Mouse (Mus musculus): ENCODE measurements around the gene 1700018F24Rik. TPM values are rescaled to one million over a fixed set of nuclear protein-coding genes. Genes with fewer than 3 reads are reported as not detected.
"Not testable (repeated sequence)": the region's sequence is repeated elsewhere in the genome, so short reads cannot be mapped to it uniquely, and the experiment has no call there.

The 1700018F24Rik gene
- polyA plus RNA-seq, 1 experiment = not detected

DNA sequence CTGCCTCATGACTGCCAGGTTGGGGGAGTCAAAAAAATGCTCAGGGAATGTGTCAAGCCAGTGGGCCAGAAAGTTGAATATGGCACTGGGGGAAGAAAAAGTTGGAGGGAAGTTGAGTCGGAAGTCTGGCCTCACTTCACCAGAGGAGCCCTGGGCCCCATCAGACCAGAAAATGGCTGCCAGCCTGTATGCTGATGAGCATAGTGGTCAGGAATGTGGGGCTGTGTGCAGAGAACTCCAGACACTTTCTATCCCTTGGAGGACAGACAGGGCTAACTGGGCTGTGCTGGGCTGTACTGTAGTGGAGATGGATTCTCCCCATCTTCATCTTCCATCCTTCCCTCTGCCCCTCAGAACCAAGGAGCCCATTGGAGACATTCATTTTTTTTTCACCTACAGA is 12.3 kb upstream of the 1700018F24Rik start:
- not testable (repeated sequence) for H3K27ac ChIP-seq (ENCODE audit: insufficient read depth, low read depth, low read length); H3K36me3 ChIP-seq (ENCODE audit: control insufficient read depth, insufficient read depth, low read length); H3K4me3 ChIP-seq (ENCODE audit: low read depth, low read length); H3K4me1 ChIP-seq (ENCODE audit: control insufficient read depth, insufficient read depth, insufficient read length, low read length); H3K27me3 ChIP-seq (ENCODE audit: control insufficient read depth, insufficient read depth, low read length)
- WGBS = 92% methylated on average over 1 of the region's 1 CpGs

DNA sequence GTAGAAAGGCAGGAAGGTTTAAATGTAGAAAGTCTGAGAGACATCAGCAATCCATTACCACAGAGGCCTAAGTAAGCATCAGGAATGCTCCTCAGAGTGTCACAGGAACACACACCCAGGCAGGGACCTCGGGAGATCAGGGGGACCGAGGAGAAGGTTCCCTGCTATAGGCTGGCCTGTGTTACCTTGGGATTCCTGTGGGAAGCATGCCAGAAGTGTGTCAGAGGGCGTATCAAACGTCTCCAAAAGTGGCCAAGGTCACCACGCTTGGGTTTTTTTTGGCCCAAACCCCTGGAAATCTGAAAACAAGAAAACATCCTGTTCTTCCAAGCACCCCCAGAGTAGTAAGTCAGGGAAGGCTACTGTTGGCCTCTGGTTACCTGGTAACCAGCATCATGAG is 10.4 kb upstream of the 1700018F24Rik start, which contains the start of gene Gm4871:
Gm4871 (minus strand) TSS at position 364 of the 400 bp plus-strand sequence.
- H3K4me3 ChIP-seq (ENCODE audit: low read depth, low read length); H3K27me3 ChIP-seq (ENCODE audit: control insufficient read depth, insufficient read depth, low read length); H3K36me3 ChIP-seq (ENCODE audit: control insufficient read depth, insufficient read depth, low read length); H3K4me1 ChIP-seq (ENCODE audit: control insufficient read depth, insufficient read depth, insufficient read length, low read length); H3K27ac ChIP-seq (ENCODE audit: insufficient read depth, low read depth, low read length): not testable (repeated sequence)
- WGBS = 42% methylated on average over 5 of the region's 5 CpGs

DNA sequence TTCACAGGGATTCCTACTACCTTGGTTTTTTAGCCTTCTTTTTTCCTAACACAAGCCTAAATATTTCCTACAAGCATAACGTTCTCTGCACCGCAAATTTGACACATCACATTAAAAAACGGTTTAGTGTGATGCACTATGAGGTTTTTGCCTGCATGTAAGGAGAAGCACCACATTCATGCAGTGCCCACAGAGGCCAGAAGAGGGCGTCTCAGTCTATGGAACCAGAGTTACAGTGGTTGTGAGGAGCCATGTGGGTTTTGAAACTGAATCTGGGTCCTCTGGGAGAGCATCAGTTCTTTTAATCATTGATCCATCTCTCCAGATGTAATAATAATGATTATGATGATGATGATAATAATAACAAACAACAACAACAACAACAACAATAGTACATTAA is 1.2 kb upstream of the 1700018F24Rik start:
- Histone ChIP-seq H3K27me3 (ENCODE audit: control insufficient read depth, insufficient read depth, low read length) (no peaks in the 10 kb centered on the region), H3K4me3 (ENCODE audit: low read depth, low read length) (no peak overlapping the region), H3K36me3 (ENCODE audit: control insufficient read depth, insufficient read depth, low read length) (no peaks in the 10 kb centered on the region), H3K4me1 (ENCODE audit: control insufficient read depth, insufficient read depth, insufficient read length, low read length) (no peaks in the 10 kb centered on the region), H3K27ac (ENCODE audit: insufficient read depth, low read depth, low read length) (no peak overlapping the region)
- TF ChIP-seq CTCF (IDR thresholded peaks at IDR 0.05; ENCODE audit: extremely low read depth, insufficient read length, insufficient replicate concordance, low read depth, low read length) (peak; percentile 24; the same call in 1 of the 2 replicates), POLR2A (IDR thresholded peaks at IDR 0.05; ENCODE audit: low read depth, low read length) (no peak)
- 48% methylated on average over 4 of the region's 4 CpGs for WGBS

DNA sequence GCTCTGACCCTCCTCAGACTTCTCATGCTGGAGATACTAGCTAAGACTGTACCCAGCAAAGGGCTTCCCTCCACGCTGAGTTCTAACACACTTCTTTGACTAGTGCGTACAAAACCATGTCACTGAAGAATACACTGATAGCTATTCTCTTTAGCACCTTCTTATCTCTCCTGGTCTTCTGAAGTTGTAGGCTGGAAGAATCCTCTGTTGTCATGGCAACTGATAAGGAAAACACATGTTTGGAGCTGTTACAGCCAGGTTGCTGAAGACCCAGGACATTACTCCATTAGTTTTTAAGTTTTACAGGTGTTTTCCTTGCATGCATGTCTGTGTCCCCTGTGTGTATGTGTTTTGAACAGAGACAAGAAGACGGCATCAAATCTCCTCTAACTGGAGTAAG is 11.4 kb downstream of the 1700018F24Rik start:
- WGBS = 53% methylated on average over 3 of the region's 3 CpGs
- not testable (repeated sequence) for H3K4me1 ChIP-seq (ENCODE audit: control insufficient read depth, insufficient read depth, insufficient read length, low read length)

DNA sequence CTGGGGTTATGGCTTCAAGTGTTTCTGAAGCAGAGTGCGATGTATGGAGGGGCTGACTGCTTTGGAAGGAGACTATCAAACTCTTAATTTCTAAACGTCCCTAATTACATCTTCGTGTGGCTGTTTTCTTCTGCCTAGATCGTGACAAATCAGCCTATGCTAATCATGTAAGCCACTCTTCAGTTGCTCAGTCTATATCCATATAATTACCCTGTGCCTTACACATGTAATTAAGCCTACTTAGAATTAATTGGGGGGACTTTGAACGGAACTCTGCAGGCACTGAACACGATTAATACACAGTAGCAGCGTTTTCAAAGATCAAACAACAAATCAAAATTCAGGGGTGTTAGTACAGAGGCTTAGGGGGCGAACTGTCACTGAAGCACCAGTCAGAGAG is 15.1 kb downstream of the 1700018F24Rik start:
- 77% methylated on average over 8 of the region's 8 CpGs for WGBS

More for the DNA sequence above, 11.4 kb downstream of the 1700018F24Rik start:
- H3K36me3 ChIP-seq (ENCODE audit: control insufficient read depth, insufficient read depth, low read length); H3K4me3 ChIP-seq (ENCODE audit: low read depth, low read length); H3K27ac ChIP-seq (ENCODE audit: insufficient read depth, low read depth, low read length); H3K27me3 ChIP-seq (ENCODE audit: control insufficient read depth, insufficient read depth, low read length): not testable (repeated sequence)

DNA sequence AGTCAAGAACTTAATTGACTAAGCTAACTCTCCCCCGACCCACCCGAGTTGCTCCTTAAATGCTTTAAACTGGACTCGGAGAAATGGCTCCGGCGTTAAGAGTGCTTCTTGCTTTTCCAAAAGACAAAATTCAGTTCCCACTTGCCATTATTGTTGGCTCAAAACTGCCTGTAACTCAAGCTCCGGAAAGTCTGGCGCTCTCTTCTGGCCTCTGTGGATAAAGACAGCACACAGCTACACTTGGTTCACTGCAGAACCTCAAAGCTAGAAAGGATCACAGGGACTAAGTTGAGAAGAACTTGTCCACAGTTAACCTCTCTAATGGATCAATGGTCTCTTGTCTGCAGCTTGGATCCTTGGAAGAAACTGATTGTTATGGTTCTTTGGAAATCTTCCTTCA is 15.9 kb downstream of the 1700018F24Rik start:
- Histone ChIP-seq H3K36me3 (ENCODE audit: control insufficient read depth, insufficient read depth, low read length) (no peaks in the 10 kb centered on the region), H3K27ac (ENCODE audit: insufficient read depth, low read depth, low read length) (no peak overlapping the region), H3K27me3 (ENCODE audit: control insufficient read depth, insufficient read depth, low read length) (no peaks in the 10 kb centered on the region), H3K4me3 (ENCODE audit: low read depth, low read length) (no peak overlapping the region), H3K4me1 (ENCODE audit: control insufficient read depth, insufficient read depth, insufficient read length, low read length) (no peaks in the 10 kb centered on the region)
- WGBS = 91% methylated on average over 7 of the region's 7 CpGs
- no peak for TF ChIP-seq CTCF (IDR thresholded peaks at IDR 0.05; ENCODE audit: extremely low read depth, insufficient read length, insufficient replicate concordance, low read depth, low read length)
- TF ChIP-seq POLR2A (IDR thresholded peaks at IDR 0.05; ENCODE audit: low read depth, low read length) = no peak

More for the DNA sequence above, 15.1 kb downstream of the 1700018F24Rik start:
- H3K4me1 ChIP-seq (ENCODE audit: control insufficient read depth, insufficient read depth, insufficient read length, low read length) = no peaks in the 10 kb centered on the region
- H3K27me3 ChIP-seq (ENCODE audit: control insufficient read depth, insufficient read depth, low read length) = no peaks in the 10 kb centered on the region
- no peak overlapping the region for H3K4me3 ChIP-seq (ENCODE audit: low read depth, low read length)
- H3K27ac ChIP-seq (ENCODE audit: insufficient read depth, low read depth, low read length) = no peak overlapping the region
- no peaks in the 10 kb centered on the region for H3K36me3 ChIP-seq (ENCODE audit: control insufficient read depth, insufficient read depth, low read length)
- TF ChIP-seq POLR2A (IDR thresholded peaks at IDR 0.05; ENCODE audit: low read depth, low read length) (no peak), CTCF (IDR thresholded peaks at IDR 0.05; ENCODE audit: extremely low read depth, insufficient read length, insufficient replicate concordance, low read depth, low read length) (no peak)

DNA sequence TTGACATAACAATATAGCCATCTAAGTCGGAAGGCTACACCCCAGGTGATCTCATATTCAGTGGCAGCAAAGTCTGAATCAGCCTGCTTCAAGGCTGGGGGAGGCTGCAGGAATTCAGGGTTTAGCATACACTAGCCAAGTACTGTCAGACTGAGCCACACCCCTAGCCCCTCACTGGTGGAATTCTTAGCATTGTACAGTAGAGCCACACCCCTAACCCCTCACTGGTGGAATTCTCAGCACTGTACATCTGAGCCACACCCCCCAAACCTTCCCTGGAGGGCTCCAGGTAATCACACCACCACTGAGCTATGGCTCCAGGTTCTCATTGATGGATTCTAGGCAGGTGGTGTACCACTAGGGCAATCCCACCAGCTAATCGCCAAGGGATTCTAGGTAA is 16.7 kb downstream of the 1700018F24Rik start:
- Histone ChIP-seq H3K27ac (ENCODE audit: insufficient read depth, low read depth, low read length) (no peak overlapping the region), H3K36me3 (ENCODE audit: control insufficient read depth, insufficient read depth, low read length) (no peaks in the 10 kb centered on the region), H3K4me1 (ENCODE audit: control insufficient read depth, insufficient read depth, insufficient read length, low read length) (no peaks in the 10 kb centered on the region), H3K4me3 (ENCODE audit: low read depth, low read length) (no peak overlapping the region), H3K27me3 (ENCODE audit: control insufficient read depth, insufficient read depth, low read length) (no peaks in the 10 kb centered on the region)
- TF ChIP-seq POLR2A (IDR thresholded peaks at IDR 0.05; ENCODE audit: low read depth, low read length) (no peak), CTCF (IDR thresholded peaks at IDR 0.05; ENCODE audit: extremely low read depth, insufficient read length, insufficient replicate concordance, low read depth, low read length) (no peak)
- 60% methylated on average over 2 of the region's 2 CpGs for WGBS

DNA sequence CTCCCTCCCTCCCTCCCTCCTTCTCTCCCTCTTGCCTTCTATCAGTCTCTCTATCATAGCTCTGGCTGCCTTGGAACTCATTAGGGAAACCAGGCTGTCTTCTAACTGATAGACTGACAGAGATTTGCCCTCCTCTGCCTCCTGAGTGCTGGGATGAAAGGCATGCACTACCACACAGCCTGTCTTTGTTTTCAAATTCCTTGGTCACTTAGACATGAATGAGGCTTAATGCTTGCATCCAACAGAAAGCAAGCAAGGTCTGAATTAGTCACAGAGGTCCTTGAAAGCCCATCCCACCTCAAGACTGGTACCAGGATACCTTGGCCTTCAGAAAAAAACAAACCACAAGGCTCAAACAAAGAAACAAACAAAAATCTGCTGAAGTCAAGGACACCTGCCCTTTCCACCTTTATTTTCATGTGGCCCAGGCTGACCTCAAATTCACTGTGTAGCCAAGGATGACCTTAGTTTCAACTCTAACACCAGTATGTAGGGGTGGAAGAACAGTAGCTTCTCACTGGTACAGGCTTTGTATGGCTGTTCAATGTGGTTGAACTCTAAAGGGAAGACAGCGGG is 22.1 kb downstream of the 1700018F24Rik start:
- TF ChIP-seq POLR2A (IDR thresholded peaks at IDR 0.05; ENCODE audit: low read depth, low read length) (no peak), CTCF (IDR thresholded peaks at IDR 0.05; ENCODE audit: extremely low read depth, insufficient read length, insufficient replicate concordance, low read depth, low read length) (no peak)
- 86% methylated on average over 1 of the region's 1 CpGs for WGBS
- H3K4me3 ChIP-seq (ENCODE audit: low read depth, low read length) = no peak overlapping the region
- no peak overlapping the region for H3K27ac ChIP-seq (ENCODE audit: insufficient read depth, low read depth, low read length)
- H3K27me3 ChIP-seq (ENCODE audit: control insufficient read depth, insufficient read depth, low read length) = no peaks in the 10 kb centered on the region
- no peaks in the 10 kb centered on the region for H3K4me1 ChIP-seq (ENCODE audit: control insufficient read depth, insufficient read depth, insufficient read length, low read length)
- H3K36me3 ChIP-seq (ENCODE audit: control insufficient read depth, insufficient read depth, low read length) = no peaks in the 10 kb centered on the region
